Mouse (Mus musculus): ENCODE measurements around the gene Apmap. TPM values are rescaled to one million over a fixed set of nuclear protein-coding genes. Genes with fewer than 3 reads are reported as not detected.
"Not testable (repeated sequence)": the region's sequence is repeated elsewhere in the genome, so short reads cannot be mapped to it uniquely, and the experiment has no call there.

The Apmap gene
- total RNA-seq, 4 experiments from 2014 or later, result 46.6 to 68.1 (median 52.7) TPM

DNA sequence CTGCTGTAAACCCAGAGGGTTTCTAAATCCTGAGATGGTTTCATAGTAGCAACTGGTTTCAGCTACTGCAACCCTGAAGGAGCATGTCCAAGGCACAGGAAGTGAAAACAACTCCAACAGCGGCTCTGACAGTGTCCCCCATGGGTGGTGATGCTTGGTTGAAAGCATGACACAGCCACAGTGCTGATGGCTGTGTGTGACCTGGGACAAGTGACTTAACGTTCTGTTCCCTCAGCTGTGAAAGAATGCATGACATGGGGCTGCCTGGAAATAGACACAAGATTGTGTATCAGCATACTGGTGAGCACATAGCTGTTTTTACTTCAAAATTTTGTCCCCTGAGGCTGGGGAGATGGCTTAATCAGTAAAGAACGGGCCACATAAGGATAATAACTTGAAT, 13.3 kb upstream of the Apmap start:
- peak; percentile 25 for DNase-seq (ENCODE audit: low spot score)

DNA sequence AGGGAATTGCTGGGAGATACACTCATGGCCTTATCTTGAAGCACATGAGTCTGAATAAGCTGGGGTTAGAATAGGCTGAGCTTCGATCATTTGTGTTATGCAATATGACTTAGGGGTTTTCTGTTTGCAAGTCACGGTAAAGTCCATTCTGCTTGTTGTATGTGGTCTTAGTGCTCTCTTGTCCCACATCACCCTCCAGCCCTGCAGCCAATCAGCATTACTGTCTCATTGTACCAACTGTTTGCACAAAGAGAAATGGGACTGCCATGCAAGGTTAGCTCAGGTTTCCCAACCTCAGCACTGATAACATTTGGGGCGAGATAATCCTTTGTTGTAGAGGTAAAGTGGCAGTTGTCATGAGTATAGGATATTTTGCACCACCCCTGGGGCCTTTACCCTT, 1.7 kb upstream of the Apmap start:
- DNase-seq (ENCODE audit: low spot score), result no peak

GRCm38 (mm10) chr2:150608872-150609560, 649 bp upstream of the Apmap start:
- peak; percentile 76 for DNase-seq (ENCODE audit: low spot score)

DNA sequence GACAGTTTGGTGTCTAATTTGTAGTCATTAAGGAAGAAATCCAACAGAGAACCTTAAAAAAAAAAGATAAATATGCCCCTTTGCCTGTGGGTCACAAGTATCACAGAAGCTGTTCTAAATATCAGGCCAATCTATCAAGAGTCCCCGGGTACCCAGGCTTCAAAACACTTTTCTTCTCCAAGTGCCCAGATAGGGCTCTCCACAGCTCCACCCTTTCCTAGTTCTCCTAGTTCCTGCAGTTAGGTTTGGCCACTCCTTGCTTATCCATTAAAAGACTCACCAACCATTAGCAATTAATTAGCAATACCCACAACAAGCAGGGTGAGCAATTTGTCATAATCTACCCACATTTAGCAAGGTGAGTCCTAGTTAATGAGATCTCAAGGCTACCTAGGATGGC, 1.3 kb downstream of the Apmap start:
- DNase-seq (ENCODE audit: low spot score), result no peak

GRCm38 (mm10) chr2:150604802-150605201, 3.6 kb downstream of the Apmap start:
- no peak for DNase-seq (ENCODE audit: low spot score)

DNA sequence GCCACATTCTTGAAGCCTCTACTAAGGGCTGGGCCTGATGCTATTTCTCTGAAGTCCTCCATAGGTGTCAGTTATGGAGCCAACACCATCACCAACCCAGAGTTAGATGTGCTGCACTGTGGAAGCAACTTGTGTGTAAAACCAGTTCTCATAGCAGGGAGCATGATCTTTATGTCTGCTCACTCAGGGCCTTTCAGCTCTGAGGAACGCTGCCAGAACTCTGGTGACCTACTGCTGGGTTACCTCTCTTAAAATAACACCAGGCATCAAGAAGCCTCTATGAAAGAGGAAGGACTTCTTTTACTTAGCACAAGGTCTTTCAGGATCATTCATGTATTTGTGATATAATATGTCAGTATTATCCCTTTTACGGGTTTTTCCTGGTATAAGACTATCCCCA, 6.2 kb downstream of the Apmap start:
- peak; percentile 26 for DNase-seq (ENCODE audit: low spot score)

GRCm38 (mm10) chr2:150600263-150600662, 8.1 kb downstream of the Apmap start:
- DNase-seq (ENCODE audit: low spot score), result no peak

DNA sequence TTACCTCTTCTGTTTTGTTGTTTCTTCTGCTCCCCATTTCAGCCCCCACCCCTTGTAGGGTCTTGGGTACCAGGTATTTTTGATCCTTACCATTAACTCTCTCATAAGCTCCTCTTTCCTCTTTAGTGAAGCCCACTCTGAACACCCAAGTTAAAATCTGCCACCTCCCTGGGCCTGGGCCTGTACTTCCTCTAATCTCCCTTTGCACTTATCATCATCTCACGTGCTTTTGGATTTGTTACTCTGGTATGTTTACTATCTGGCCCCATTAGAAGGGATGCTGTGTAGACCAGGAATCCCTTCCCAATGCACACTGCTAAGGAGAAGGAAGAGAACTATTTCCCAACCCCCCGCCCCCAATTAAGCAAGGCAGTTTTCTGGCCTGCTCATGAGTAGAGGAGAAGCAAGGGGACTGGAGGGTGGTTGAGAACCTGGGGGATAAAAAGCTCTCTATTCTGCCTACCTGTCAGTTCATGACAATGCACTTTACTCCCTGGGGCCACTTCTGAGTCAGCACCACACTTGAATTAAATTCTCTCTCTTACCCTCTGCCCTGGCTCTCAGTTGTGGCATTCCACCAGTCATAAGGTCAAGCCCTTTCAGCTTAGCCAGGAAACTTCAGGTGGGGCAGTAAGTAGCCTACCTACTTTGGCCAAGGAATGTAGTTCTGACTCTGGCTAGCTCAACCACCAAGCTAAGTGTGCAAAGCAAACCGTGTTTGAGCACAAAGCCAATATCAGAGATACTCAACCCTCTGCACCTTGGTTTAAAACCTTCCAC, 12.8 kb downstream of the Apmap start:
- no peak for DNase-seq (ENCODE audit: low spot score)

GRCm38 (mm10) chr2:150589076-150589475, 19.3 kb downstream of the Apmap start:
- no peak for DNase-seq (ENCODE audit: low spot score)

DNA sequence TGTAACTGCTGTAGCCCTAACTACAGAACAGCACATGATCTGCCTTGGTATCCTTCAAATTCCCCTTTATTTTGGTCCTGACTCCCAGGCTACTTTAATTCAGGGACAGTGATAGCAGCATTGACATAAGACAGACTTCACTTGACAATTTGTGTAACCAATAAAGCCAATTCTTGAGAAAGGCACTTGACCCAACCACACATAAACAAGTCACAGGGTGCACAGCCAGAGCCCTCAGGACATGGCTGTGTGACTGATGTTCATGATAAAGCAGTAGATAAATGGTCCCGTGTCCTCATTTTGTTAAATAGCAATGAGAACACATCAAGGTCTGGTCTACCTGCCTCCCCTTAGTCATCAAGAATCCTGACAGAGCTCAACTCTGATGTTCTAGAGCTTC, 28.7 kb downstream of the Apmap start:
- no peak for DNase-seq (ENCODE audit: low spot score)

DNA sequence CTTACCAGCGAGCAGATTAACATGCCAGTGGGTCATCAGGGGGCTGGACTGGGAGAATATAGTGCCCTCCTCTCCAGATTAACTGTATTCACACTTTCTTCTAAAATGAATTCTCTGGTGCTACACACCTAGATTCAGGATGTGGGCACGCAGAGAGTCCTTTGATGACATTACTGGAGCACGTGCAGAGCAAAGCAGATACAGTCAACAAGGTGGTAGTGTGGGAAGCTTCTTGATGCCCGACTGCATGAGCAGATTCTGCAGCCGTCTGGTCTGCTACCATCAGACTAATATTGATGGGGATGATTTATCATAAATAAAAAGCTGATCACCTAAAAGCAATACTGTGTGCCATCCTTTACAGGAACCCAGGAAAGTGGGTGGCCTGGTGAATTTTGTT, 29.8 kb downstream of the Apmap start:
- no peak for DNase-seq (ENCODE audit: low spot score)

GRCm38 (mm10) chr2:150576256-150576655, 32.1 kb downstream of the Apmap start:
- DNase-seq (ENCODE audit: low spot score), result no peak

DNA sequence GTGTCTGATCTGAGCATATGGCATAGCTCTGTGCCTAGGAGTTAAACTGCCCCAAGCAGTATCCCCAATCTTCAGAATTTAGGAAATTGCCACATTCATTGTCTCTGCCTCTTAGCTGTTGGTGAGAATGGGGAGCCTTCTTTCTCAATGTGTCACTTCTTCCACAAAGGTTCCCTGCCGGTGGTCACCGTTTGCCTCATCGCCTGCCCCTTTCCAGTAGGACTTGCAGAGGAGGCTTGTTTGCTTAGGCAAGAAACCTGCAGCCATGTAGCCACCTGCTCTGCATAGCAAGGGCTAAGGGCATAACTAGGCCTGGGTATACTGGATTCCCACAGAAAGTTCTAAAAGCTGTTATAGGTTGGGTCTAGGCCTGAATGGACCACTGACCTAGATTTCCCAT, 35.9 kb downstream of the Apmap start:
- DNase-seq (ENCODE audit: low spot score), result no peak

- DNase-seq (ENCODE audit: low spot score), result no peak
Measured at GRCm38 (mm10) chr2:150570761-150571160, 37.6 kb downstream of the Apmap start.

DNA sequence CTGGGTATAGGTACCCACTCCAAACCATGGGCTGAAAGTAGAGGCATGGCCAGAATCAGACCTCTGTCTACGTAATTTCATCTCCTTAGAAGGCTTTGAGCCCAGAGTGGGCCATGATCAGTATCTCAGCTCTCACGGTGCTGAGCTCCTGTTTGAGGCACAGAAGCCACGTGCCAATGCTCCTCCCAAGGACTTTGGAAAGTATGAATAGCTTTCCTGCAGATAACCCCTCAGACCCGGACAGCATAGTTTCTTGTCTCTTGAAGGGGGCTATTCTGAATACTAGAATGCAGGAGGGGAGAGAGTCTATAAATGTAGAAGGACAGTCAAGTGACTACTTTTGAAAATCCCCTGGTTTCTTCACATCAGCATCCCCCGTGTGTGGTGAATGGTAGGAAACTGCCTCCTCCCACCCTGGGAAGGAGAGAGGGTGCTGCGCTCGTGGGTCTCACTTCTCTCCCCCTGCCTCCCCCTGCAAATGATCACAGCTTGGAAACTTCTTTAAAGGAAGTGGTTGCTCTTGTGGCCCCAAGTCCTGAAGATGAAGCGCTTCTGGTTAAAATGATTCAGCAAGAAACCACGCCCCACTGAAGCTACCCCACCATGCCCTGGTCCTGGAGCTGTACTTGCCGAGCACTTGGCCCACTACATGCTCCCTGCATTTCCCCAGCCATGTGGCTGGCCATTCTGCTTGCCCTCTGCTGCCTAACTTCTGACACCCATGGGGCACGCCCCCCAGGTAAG, 38.3 kb downstream of the Apmap start, which contains the start of gene Cst7:
Gene Cst7, plus strand, starts transcription at position 569 of the 744 bp plus-strand sequence.
- DNase-seq (ENCODE audit: low spot score), result no peak

- no peak for DNase-seq (ENCODE audit: low spot score)
Measured at GRCm38 (mm10) chr2:150567051-150567450, 41.3 kb downstream of the Apmap start.

GRCm38 (mm10) chr2:150558568-150558967, 49.8 kb downstream of the Apmap start:
- DNase-seq (ENCODE audit: low spot score), result peak; percentile 7

- DNase-seq (ENCODE audit: low spot score), result not testable (repeated sequence)
Measured at GRCm38 (mm10) chr2:150549576-150549975, 58.8 kb downstream of the Apmap start.
